Mouse (Mus musculus) 416B (cell line): ENCODE measurements at regions not wholly inside any gene's neighbourhood (a gene's known extent, or its start where the extent isn't known, plus 50 kb on each side); places are given as distances from the start of the nearest gene placed in this dataset.

ENCODE experiments used
- DNase-seq: peaks from one replicate; pipeline ENCODE4 v3.0.0; 2011; ENCODE audit warnings: low read depth

- no peak for DNase-seq
Observed at GRCm38 (mm10) chr15:62218346-62219080, 1295.7 kb upstream of the A1bg start.

GRCm38 (mm10) chr15:62216688-62217477 is 1294.1 kb upstream of the A1bg start:
- peak; percentile 44 for DNase-seq

GRCm38 (mm10) chr15:62215616-62216398 is 1293.0 kb upstream of the A1bg start:
- DNase-seq, result no peak

GRCm38 (mm10) chr15:62214300-62214699 is 1291.5 kb upstream of the A1bg start:
- no peak for DNase-seq

- no peak for DNase-seq
Observed at GRCm38 (mm10) chr15:62212283-62212910, 1289.6 kb upstream of the A1bg start.

GRCm38 (mm10) chr15:62209881-62210481 is 1287.2 kb upstream of the A1bg start:
- DNase-seq, result peak; percentile 87

- peak; percentile 48 for DNase-seq
Observed at GRCm38 (mm10) chr15:62209296-62209695, 1286.5 kb upstream of the A1bg start.

GRCm38 (mm10) chr15:62206502-62206902 is 1283.7 kb upstream of the A1bg start:
- peak; percentile 53 for DNase-seq

GRCm38 (mm10) chr15:62203951-62204905 is 1281.4 kb upstream of the A1bg start:
- no peak for DNase-seq

- peak; percentile 20 for DNase-seq
Observed at GRCm38 (mm10) chr15:62202781-62203375, 1280.1 kb upstream of the A1bg start.

GRCm38 (mm10) chr15:62198721-62199120 is 1275.9 kb upstream of the A1bg start:
- DNase-seq, result no peak

- DNase-seq, result no peak
Observed at GRCm38 (mm10) chr15:62198194-62198593, 1275.4 kb upstream of the A1bg start.

- DNase-seq, result no peak
Observed at GRCm38 (mm10) chr15:62195440-62195839, 1272.6 kb upstream of the A1bg start.

GRCm38 (mm10) chr15:62192706-62193105 is 1269.9 kb upstream of the A1bg start:
- no peak for DNase-seq

GRCm38 (mm10) chr15:62191641-62192040 is 1268.8 kb upstream of the A1bg start:
- no peak for DNase-seq

GRCm38 (mm10) chr15:62190977-62191614 is 1268.3 kb upstream of the A1bg start:
- DNase-seq, result no peak

GRCm38 (mm10) chr15:62190224-62190910 is 1267.6 kb upstream of the A1bg start:
- DNase-seq, result no peak

- no peak for DNase-seq
Observed at GRCm38 (mm10) chr15:62189565-62190181, 1266.9 kb upstream of the A1bg start.
